ENCODE assay signal across 9 mouse cellular contexts in the genomic region with DNA sequence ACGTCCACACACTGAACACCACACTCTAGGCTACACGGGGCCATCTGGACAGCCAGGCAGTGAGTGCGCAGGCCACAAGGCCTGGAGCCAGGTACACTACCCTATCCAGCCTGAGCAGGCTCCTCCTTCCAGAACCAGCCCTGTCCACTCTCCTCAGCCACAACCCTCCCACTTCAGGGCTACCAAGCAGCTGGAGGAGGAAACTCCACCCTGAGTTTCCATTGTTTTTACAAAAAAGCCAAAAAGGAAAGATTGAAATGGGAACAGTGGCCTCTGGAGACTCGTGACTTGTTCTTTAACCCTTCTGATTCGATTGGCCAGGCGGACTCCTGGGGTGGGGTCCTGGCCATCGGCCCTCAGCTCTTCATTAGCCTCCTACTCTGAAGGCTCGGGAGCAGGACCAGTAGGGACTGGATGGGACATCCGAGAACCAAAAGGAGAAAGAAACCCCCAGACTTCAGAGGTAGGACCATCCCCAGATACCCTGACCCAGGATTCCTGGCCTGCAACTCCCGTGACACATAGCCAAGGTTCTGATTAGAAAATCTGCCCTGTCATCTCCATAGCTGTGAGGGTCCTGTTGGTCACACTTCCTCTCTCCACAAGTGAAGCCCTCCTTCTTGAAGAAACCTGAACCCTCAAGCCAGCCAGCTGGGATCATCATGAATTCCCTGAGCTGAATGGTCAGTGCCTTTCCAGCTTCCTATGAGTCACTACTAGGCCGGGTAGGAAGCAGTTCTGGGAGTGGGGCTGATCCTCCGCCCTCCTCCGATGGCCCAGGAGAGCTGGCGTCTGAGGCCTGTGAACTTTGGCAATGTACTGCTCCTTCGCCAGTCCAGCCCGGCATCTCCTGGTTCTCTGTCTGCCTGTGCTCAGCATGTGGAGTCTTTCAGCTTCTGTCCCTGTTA.
DNase-seq lines count a peak whose midpoint lies in the region; ATAC-seq lines count a peak whose summit lies in the region.
"Had no signal": no experiment of that assay in that cellular context is flagged by ENCODE, and none has a peak within 500 bp of the region (broad histone marks: within the 10 kb centered on the region; RNA-seq: fewer than 3 reads in every experiment).

No protein-coding gene starts in this region.

- WGBS in heart, embryonic 12.5 days = 67% methylated on average over 16 of the region's 16 CpGs

- no peak overlapping the region for H3K4me3 ChIP-seq in heart, embryonic 12.5 days
- H3K4me3 ChIP-seq: megakaryocyte, embryonic 14.5 days had no signal

- H3K27me3 ChIP-seq in heart, embryonic 12.5 days (replicated peaks) = no peaks in the 10 kb centered on the region

- no peak overlapping the region for H3K4me2 ChIP-seq in heart, embryonic 12.5 days

- peaks cover 9% of the 10 kb centered on the region; the same call in 1 of the 2 replicates for H3K9me3 ChIP-seq in heart, embryonic 12.5 days (replicated peaks)

- no peaks in the 10 kb centered on the region for H3K36me3 ChIP-seq in heart, embryonic 12.5 days

- H3K27ac ChIP-seq in heart, embryonic 12.5 days (ENCODE audit: poor library complexity, severe bottlenecking) = no peak overlapping the region

- H3K9ac ChIP-seq in heart, embryonic 12.5 days = no peak overlapping the region

- DNase-seq in adrenal gland, postnatal 10 days = peak; percentile 45
- peak; percentile 74 for DNase-seq in cerebellum, adult 9-10 months
- peak; percentile 69 to 79 for DNase-seq in lung, adult 18-20 months
- no peak for DNase-seq in right cerebral cortex, postnatal 14 days
- no peak for DNase-seq in layer of hippocampus, adult 8-10 months (ENCODE audit: low spot score in 2 of 2)
- DNase-seq in thymus, postnatal 14 days = no peak
- DNase-seq in thymus, postnatal 25 days = no peak

- H3K4me1 ChIP-seq in heart, embryonic 12.5 days (replicated peaks) = no peaks in the 10 kb centered on the region
- H3K4me1 ChIP-seq: megakaryocyte, embryonic 14.5 days had no signal

- peak; percentile 80 for ATAC-seq in heart, embryonic 12.5 days (ENCODE audit: insufficient number of reproducible peaks, low FRiP score)

Comparison
In these comparisons a context has a peak if more than half of its experiments do, and no peak if none do; other contexts are left out.
1. DNase-seq: peak in adrenal gland, postnatal 10 days (single experiment), cerebellum, adult 9-10 months (single experiment) and lung, adult 18-20 months (2 of 2); none in right cerebral cortex, postnatal 14 days (single experiment), layer of hippocampus, adult 8-10 months (0 of 2), thymus, postnatal 14 days (single experiment) and thymus, postnatal 25 days (single experiment).